Mouse (Mus musculus) liver, adult 2 months (tissue): ENCODE measurements around the gene E2f4. TPM values are rescaled to one million over a fixed set of nuclear protein-coding genes. Genes with fewer than 3 reads are reported as not detected.
A peak's percentile ranks its signal among the peaks of the same experiment; 100 is the strongest.

Experiments used
- DNase-seq: peaks from one replicate; pipeline ENCODE4 v3.0.0-alpha.2; 2011; ENCODE audit warnings: low read depth, low spot score; ENCODE audit errors: extremely low read depth
- H3K27ac ChIP-seq: fragments of 200-500 bp; replicated peaks from 2 replicates; pipeline ENCODE4 v1.5.1; 2012; ENCODE audit warnings: low read depth, mild to moderate bottlenecking, control low read depth, inconsistent platforms, low read length; ENCODE audit not compliant: insufficient read depth
- H3K27me3 ChIP-seq: fragments of 200-500 bp; 2 replicates; pipeline ENCODE4 v1.6.1; 2012; ENCODE audit warnings: mild to moderate bottlenecking, moderate library complexity, low read length, inconsistent platforms; ENCODE audit not compliant: control insufficient read depth, insufficient read depth
- H3K36me3 ChIP-seq: fragments of 200-500 bp; 2 replicates; pipeline ENCODE4 v1.6.1; 2012; ENCODE audit warnings: low read length, inconsistent platforms; ENCODE audit not compliant: control insufficient read depth, insufficient read depth
- H3K4me1 ChIP-seq: fragments of 200-500 bp; 2 replicates; pipeline ENCODE4 v1.6.1; 2011; ENCODE audit warnings: low read length; ENCODE audit not compliant: control insufficient read depth, insufficient read depth
- H3K4me3 ChIP-seq: fragments of 200-500 bp; 2 replicates; pipeline ENCODE4 v1.5.1; 2011; ENCODE audit warnings: low read depth, mild to moderate bottlenecking, control low read depth, low read length, moderate library complexity; ENCODE audit not compliant: insufficient read depth
- H3K79me2 ChIP-seq: fragments of 200-500 bp; 2 replicates; pipeline ENCODE4 v1.6.1; 2012; ENCODE audit warnings: inconsistent platforms, mild to moderate bottlenecking, low read length, moderate library complexity; ENCODE audit not compliant: control insufficient read depth, insufficient read depth
- H3K9ac ChIP-seq: fragments of 200-500 bp; 2 replicates; pipeline ENCODE4 v1.6.1; 2012; ENCODE audit warnings: low read depth, mild to moderate bottlenecking, control low read depth, inconsistent platforms, low read length
- CTCF ChIP-seq: fragments of 200-500 bp; IDR thresholded peaks from 2 replicates; pipeline ENCODE4 v1.5.1; 2011; ENCODE audit warnings: low read depth, low read length, control low read depth
- POLR2A ChIP-seq: fragments of 200-500 bp; IDR thresholded peaks from 2 replicates; pipeline ENCODE4 v1.6.1; 2011; ENCODE audit warnings: low read length, control low read depth; ENCODE audit not compliant: insufficient read depth; ENCODE audit errors: extremely low read depth
- WGBS: fragments of 180-500 bp; shearing (Covaris S2); methylation state at CpG from one replicate; pipeline ENCODE4 v1.1.7; 2018; 5-methylcytosine and 5-hydroxymethylcytosine counted together
- polyA plus RNA-seq: library from polyadenylated mRNA; depleted of rRNA; stranded (reverse); fragments of >200 nt; gene quantifications from 2 replicates; pipeline ENCODE4 v1.2.3, GENCODE M21; 2012
- total RNA-seq: library from RNA; depleted of rRNA; stranded (reverse); fragments of >200 nt; gene quantifications from 2 replicates; pipeline ENCODE4 v1.2.3, GENCODE M21; 2014

Gene E2f4
- total and polyA plus RNA-seq, 2 experiments, result 4.4 to 59.0 TPM

GRCm38 (mm10) chr8:105283074-105283473 lies 14.4 kb upstream of the E2f4 start:
- TF ChIP-seq POLR2A, result no peak
- peak; percentile 98 for TF ChIP-seq CTCF
- peaks cover 6% of the 10 kb centered on the region for H3K4me1 ChIP-seq
- H3K27me3 ChIP-seq, result no peaks in the 10 kb centered on the region
- WGBS, result 32% methylated on average over 23 of the region's 23 CpGs
- no peaks in the 10 kb centered on the region for H3K36me3 ChIP-seq
- no peak overlapping the region for H3K4me3 ChIP-seq
- no peak overlapping the region for H3K27ac ChIP-seq
- H3K79me2 ChIP-seq, result no peaks in the 10 kb centered on the region
- peak; percentile 65 for DNase-seq
- H3K9ac ChIP-seq, result no peak overlapping the region

- H3K27ac ChIP-seq, result no peak overlapping the region
- whole genome bisulfite sequencing, result 38% methylated on average over 12 of the region's 12 CpGs
These were observed 11.9 kb upstream of the E2f4 start for GRCm38 (mm10) chr8:105285514-105285913.

GRCm38 (mm10) chr8:105286907-105287306 lies 10.6 kb upstream of the E2f4 start:
- H3K27ac ChIP-seq, result no peak overlapping the region
- H3K36me3 ChIP-seq, result no peaks in the 10 kb centered on the region
- H3K27me3 ChIP-seq, result no peaks in the 10 kb centered on the region
- WGBS, result 87% methylated on average over 4 of the region's 4 CpGs
- H3K79me2 ChIP-seq, result no peaks in the 10 kb centered on the region
- TF ChIP-seq POLR2A, result no peak
- TF ChIP-seq CTCF, result no peak
- H3K4me3 ChIP-seq, result no peak overlapping the region
- no peak for DNase-seq
- H3K4me1 ChIP-seq, result peaks cover 10% of the 10 kb centered on the region
- H3K9ac ChIP-seq, result no peak overlapping the region

More at GRCm38 (mm10) chr8:105285514-105285913, 11.9 kb upstream of the E2f4 start:
- Histone ChIP-seq H3K79me2 (no peaks in the 10 kb centered on the region), H3K36me3 (no peaks in the 10 kb centered on the region), H3K9ac (no peak overlapping the region), H3K4me3 (no peak overlapping the region), H3K27me3 (no peaks in the 10 kb centered on the region), H3K4me1 (peaks cover 9% of the 10 kb centered on the region)
- TF ChIP-seq POLR2A (no peak), CTCF (no peak)
- DNase-seq, result no peak

DNA sequence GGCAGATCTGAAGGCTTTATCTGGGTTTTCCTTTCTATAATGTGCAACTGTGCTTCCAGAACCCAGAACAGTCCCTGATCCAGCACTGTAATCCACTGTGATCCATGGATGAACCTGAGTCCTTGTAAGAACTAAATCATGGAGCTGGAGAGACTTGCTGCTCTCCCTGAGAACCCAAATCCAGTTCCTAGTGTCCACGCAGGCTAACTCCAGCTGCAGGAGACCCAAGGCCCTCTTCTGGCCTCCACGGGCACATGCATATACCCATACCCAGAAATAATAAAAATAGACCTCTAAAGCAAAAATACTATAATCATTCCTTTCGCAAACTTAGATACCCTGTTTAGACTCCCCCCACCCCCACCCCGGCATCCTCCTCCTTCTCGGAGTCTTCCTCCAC lies 9.2 kb upstream of the E2f4 start:
- no peaks in the 10 kb centered on the region for H3K79me2 ChIP-seq
- H3K9ac ChIP-seq, result no peak overlapping the region
- H3K4me3 ChIP-seq, result no peak overlapping the region
- no peak overlapping the region for H3K27ac ChIP-seq
- no peak for TF ChIP-seq CTCF
- no peak for TF ChIP-seq POLR2A
- H3K36me3 ChIP-seq, result no peaks in the 10 kb centered on the region
- H3K4me1 ChIP-seq, result peaks cover 8% of the 10 kb centered on the region; the same call in 1 of the 2 replicates
- no peak for DNase-seq
- no peaks in the 10 kb centered on the region for H3K27me3 ChIP-seq
- WGBS, result 97% methylated on average over 5 of the region's 5 CpGs

DNA sequence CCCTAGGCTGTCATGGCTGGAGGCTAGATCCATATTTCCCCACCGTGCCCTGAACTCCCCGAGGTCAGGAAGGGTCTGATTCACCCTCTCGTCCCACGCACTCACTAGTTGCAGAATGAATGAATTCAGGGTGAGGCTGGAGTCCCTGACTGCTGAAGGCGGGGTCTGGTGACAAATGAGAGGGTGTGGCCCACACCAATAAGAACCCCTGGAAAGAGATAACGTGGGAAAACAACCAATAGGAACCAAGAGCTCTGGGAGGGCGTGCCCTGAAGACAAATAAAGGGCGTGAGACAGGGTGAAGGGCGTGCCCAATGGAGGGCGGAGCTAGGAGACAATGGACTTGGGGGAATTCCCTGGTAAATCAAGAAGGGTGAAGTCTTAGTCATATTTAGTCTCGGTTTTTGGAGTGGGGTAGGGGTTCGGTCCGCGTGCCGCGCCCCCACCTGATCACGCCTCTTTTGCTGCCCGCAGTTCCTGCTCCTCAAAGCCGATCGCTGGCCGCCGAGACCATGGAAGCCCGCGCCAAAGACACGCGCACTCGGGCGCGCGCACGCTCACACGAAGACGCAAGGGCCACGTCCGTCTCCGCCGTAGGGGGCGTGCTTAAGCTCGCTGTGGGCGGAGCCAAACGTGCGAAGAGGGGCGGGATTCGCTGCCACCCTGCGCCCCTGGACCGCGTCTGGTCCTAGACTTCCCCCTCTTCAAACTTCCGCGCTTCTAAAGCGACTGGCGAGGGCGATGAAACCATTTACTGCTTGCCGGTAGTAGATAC lies 8.3 kb upstream of the E2f4 start:
- H3K27me3 ChIP-seq, result no peaks in the 10 kb centered on the region
- TF ChIP-seq POLR2A, result no peak
- no peak for TF ChIP-seq CTCF
- peak overlapping the region; percentile 77 for H3K4me3 ChIP-seq
- no peaks in the 10 kb centered on the region for H3K79me2 ChIP-seq
- H3K9ac ChIP-seq, result peak overlapping the region; percentile 63
- WGBS, result 8% methylated on average over 53 of the region's 53 CpGs
- H3K27ac ChIP-seq, result no peak overlapping the region
- no peaks in the 10 kb centered on the region for H3K36me3 ChIP-seq
- peaks cover 8% of the 10 kb centered on the region; the same call in 1 of the 2 replicates for H3K4me1 ChIP-seq
- DNase-seq, result peak; percentile 79
